Mouse (Mus musculus) left cerebral cortex, postnatal 36 days (tissue): Measurements from ENCODE around the gene Zfp936. TPM values are rescaled to one million over a fixed set of nuclear protein-coding genes. Genes with fewer than 3 reads are reported as not detected.
"Not testable (repeated sequence)": the region's sequence is repeated elsewhere in the genome, so short reads cannot be mapped to it uniquely, and the experiment has no call there.

Experiments
- DNase-seq, 2 experiments: peaks; one replicate each; pipeline ENCODE4 v3.0.0; 2021 to 2022; ENCODE audit warnings: low spot score in 2 of 2, mixed read lengths in 1 of 2
- intact Hi-C: fragments of 180-260 bp; cut with DNase I; formaldehyde crosslinking; loops from one replicate; pipeline ENCODE4 v1.15.1; 2025
- microRNA-seq: library from miRNA; unstranded; fragments of <30 nt; microRNA quantifications from one replicate; pipeline ENCODE4 v1.2.0, GENCODE M21; 2022
- total RNA-seq, 2 experiments: library from RNA; stranded (reverse); gene quantifications; 2 replicates each; pipeline ENCODE4 v1.2.3; 2021

Zfp936 gene
- total RNA-seq = not detected

- intact Hi-C loops, DNase-seq: not testable (repeated sequence)
Measured at GRCm38 (mm10) chr7:43113929-43114328, at the start of gene Zfp936. TSS of gene Zfp936 (plus strand) at chr7:43114229.

GRCm38 (mm10) chr7:43077831-43078230 lies 36.2 kb upstream of the Zfp936 start:
- intact Hi-C loops = no loop called here
- DNase-seq = no peak

GRCm38 (mm10) chr7:43128691-43129090 lies 14.7 kb downstream of the Zfp936 start:
- intact Hi-C loops, DNase-seq: not testable (repeated sequence)

- DNase-seq, intact Hi-C loops: not testable (repeated sequence)
Measured at GRCm38 (mm10) chr7:43164121-43164520, 50.1 kb downstream of the Zfp936 start.

- DNase-seq, intact Hi-C loops: not testable (repeated sequence)
Measured at GRCm38 (mm10) chr7:43167101-43167500, 53.1 kb downstream of the Zfp936 start.

- DNase-seq, intact Hi-C loops: not testable (repeated sequence)
Measured at GRCm38 (mm10) chr7:43167811-43168210, 53.8 kb downstream of the Zfp936 start.

- intact Hi-C loops, DNase-seq: not testable (repeated sequence)
Measured at GRCm38 (mm10) chr7:43168212-43168611, 54.2 kb downstream of the Zfp936 start.

- intact Hi-C loops = no loop called here
- no peak for DNase-seq
Measured at GRCm38 (mm10) chr7:43177003-43177702, 63.1 kb downstream of the Zfp936 start.

- DNase-seq, intact Hi-C loops: not testable (repeated sequence)
Measured at GRCm38 (mm10) chr7:43213781-43214180, 99.8 kb downstream of the Zfp936 start.

Small RNAs within 50 kb of the gene (microRNA-seq; reads per million reads assigned to microRNA genes)
- not detected for gene Gm22707

Other genes with a start within 250 kb of the Zfp936 start
- not detected for gene Gm2381, start 247.0 kb upstream of the Zfp936 start, total RNA-seq
- gene Vmn2r63, start 180.4 kb upstream of the Zfp936 start, total RNA-seq = not detected
- not detected for gene Gm9268, start 95.5 kb upstream of the Zfp936 start, total RNA-seq
- 10 to 100 TPM; 18.5 to 23.6 TPM for gene Zfp715, start 199.1 kb downstream of the Zfp936 start, total RNA-seq
- gene Siglecf, start 237.1 kb downstream of the Zfp936 start, total RNA-seq = under 1 TPM; 0.36 to 0.72 TPM